Mouse (Mus musculus) megakaryocyte, embryonic 14.5 days (primary cell): Measurements from ENCODE around the gene Rbms3.

Experiments
- FLI1 ChIP-seq: IDR thresholded peaks from 2 replicates; pipeline ENCODE4 v1.6.1; 2012; ENCODE audit warnings: low read length, inconsistent platforms, mixed read lengths
- GATA1 ChIP-seq: IDR thresholded peaks from 3 replicates; pipeline ENCODE4 v1.6.1; 2012; ENCODE audit warnings: mixed read lengths, low read length, inconsistent platforms, borderline replicate concordance

GRCm38 (mm10) chr9:116873033-116873975 is 756.4 kb downstream of the Rbms3 start:
- TF ChIP-seq GATA1 (no peak), FLI1 (no peak)
